Mouse (Mus musculus): ENCODE results near the gene Cmpk2. TPM values are rescaled to one million over a fixed set of nuclear protein-coding genes. Genes with fewer than 3 reads are reported as not detected.
A peak's percentile ranks its signal among the peaks of the same experiment; 100 is the strongest.
"Not testable (repeated sequence)": the region's sequence is repeated elsewhere in the genome, so short reads cannot be mapped to it uniquely, and the experiment has no call there.

The Cmpk2 gene
- polyA plus RNA-seq, 1 experiment from 2014 or later: 4.4 TPM

DNA sequence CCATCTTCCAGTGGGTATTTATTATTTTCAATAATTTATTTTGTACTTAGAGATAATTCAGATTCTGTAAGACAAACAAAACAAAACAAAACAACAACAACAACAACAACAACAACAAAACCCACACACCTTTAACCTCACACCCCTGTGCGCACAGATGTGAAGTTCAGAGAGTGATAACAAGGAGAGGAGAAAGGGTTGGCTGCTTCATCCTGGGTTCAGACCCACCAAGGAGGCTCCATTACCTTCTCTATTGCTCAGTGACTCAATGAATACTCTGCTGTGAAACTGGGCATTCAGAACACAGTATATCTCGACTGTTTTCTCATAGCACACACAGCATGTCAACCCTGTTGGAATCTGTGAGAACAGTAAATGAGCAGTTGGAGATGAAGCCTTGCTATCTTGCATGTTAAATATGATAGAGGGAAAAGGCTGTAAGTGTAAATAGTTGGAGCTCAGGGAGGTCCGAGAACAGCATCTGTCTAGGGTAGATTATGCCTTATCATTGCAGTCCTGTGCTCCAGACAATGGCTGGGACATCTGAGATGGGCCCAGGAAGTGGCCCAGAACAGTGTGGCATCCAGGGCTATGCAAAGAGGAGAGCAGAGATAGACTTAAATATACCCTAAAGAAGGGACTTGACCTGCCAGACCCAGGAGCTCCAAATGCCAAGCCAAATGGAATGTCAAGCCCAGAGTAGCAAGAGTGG is 3.9 kb downstream of the Cmpk2 start:
- no peaks in the 10 kb centered on the region for H3K27me3 ChIP-seq (ENCODE audit: control insufficient read depth, insufficient read depth, low read length)
- no peak overlapping the region for H3K9ac ChIP-seq (ENCODE audit: low read length)
- no peaks in the 10 kb centered on the region for H3K36me3 ChIP-seq (ENCODE audit: control insufficient read depth, insufficient read depth, low read length)
- WGBS: 83% methylated on average over 3 of the region's 3 CpGs
- ATAC-seq (ENCODE audit: insufficient read depth, low FRiP score): no peak; the same call in 1 of the 2 replicates
- H3K27ac ChIP-seq (ENCODE audit: low read length): no peak overlapping the region
- H3K4me1 ChIP-seq (ENCODE audit: control insufficient read depth, insufficient read depth, low read length): peaks cover 4% of the 10 kb centered on the region; the same call in 1 of the 2 replicates
- no peaks in the 10 kb centered on the region for H3K9me3 ChIP-seq (replicated peaks; ENCODE audit: control insufficient read depth, low read length)
- H3K4me2 ChIP-seq (ENCODE audit: low read depth, low read length): no peak overlapping the region
- no peak overlapping the region for H3K4me3 ChIP-seq (replicated peaks; ENCODE audit: low read length)

GRCm38 (mm10) chr12:26473746-26474145 is 4.7 kb downstream of the Cmpk2 start:
- no peak for ATAC-seq (ENCODE audit: insufficient read depth, low FRiP score)
- Histone ChIP-seq H3K4me2 (ENCODE audit: low read depth, low read length) (no peak overlapping the region), H3K4me3 (replicated peaks; ENCODE audit: low read length) (no peak overlapping the region), H3K4me1 (ENCODE audit: control insufficient read depth, insufficient read depth, low read length) (peaks cover 9% of the 10 kb centered on the region), H3K9me3 (replicated peaks; ENCODE audit: control insufficient read depth, low read length) (no peaks in the 10 kb centered on the region), H3K27me3 (ENCODE audit: control insufficient read depth, insufficient read depth, low read length) (no peaks in the 10 kb centered on the region), H3K9ac (ENCODE audit: low read length) (no peak overlapping the region), H3K27ac (ENCODE audit: low read length) (no peak overlapping the region), H3K36me3 (ENCODE audit: control insufficient read depth, insufficient read depth, low read length) (no peaks in the 10 kb centered on the region)
- WGBS: 83% methylated on average over 6 of the region's 6 CpGs

GRCm38 (mm10) chr12:26477198-26477597 is 8.2 kb downstream of the Cmpk2 start:
- no peak for ATAC-seq (ENCODE audit: insufficient read depth, low FRiP score)
- peaks cover 6% of the 10 kb centered on the region; the same call in 1 of the 2 replicates for H3K4me1 ChIP-seq (ENCODE audit: control insufficient read depth, insufficient read depth, low read length)
- H3K27ac ChIP-seq (ENCODE audit: low read length): no peak overlapping the region
- no peaks in the 10 kb centered on the region for H3K9me3 ChIP-seq (replicated peaks; ENCODE audit: control insufficient read depth, low read length)
- no peak overlapping the region for H3K4me2 ChIP-seq (ENCODE audit: low read depth, low read length)
- 93% methylated on average over 5 of the region's 5 CpGs for WGBS
- no peak overlapping the region for H3K9ac ChIP-seq (ENCODE audit: low read length)
- no peak overlapping the region for H3K4me3 ChIP-seq (replicated peaks; ENCODE audit: low read length)
- H3K27me3 ChIP-seq (ENCODE audit: control insufficient read depth, insufficient read depth, low read length): no peaks in the 10 kb centered on the region
- H3K36me3 ChIP-seq (ENCODE audit: control insufficient read depth, insufficient read depth, low read length): no peaks in the 10 kb centered on the region

GRCm38 (mm10) chr12:26478196-26479004 is 9.4 kb downstream of the Cmpk2 start:
- Histone ChIP-seq H3K4me3 (replicated peaks; ENCODE audit: low read length) (no peak overlapping the region), H3K4me2 (ENCODE audit: low read depth, low read length) (no peak overlapping the region), H3K36me3 (ENCODE audit: control insufficient read depth, insufficient read depth, low read length) (no peaks in the 10 kb centered on the region), H3K27ac (ENCODE audit: low read length) (no peak overlapping the region), H3K9me3 (replicated peaks; ENCODE audit: control insufficient read depth, low read length) (no peaks in the 10 kb centered on the region), H3K9ac (ENCODE audit: low read length) (no peak overlapping the region), H3K4me1 (ENCODE audit: control insufficient read depth, insufficient read depth, low read length) (peaks cover 6% of the 10 kb centered on the region; the same call in 1 of the 2 replicates), H3K27me3 (ENCODE audit: control insufficient read depth, insufficient read depth, low read length) (no peaks in the 10 kb centered on the region)
- ATAC-seq (ENCODE audit: insufficient read depth, low FRiP score): no peak
- WGBS: 72% methylated on average over 18 of the region's 18 CpGs

- H3K4me3 ChIP-seq (replicated peaks; ENCODE audit: low read length); H3K27me3 ChIP-seq (ENCODE audit: control insufficient read depth, insufficient read depth, low read length); H3K27ac ChIP-seq (ENCODE audit: low read length); H3K9me3 ChIP-seq (replicated peaks; ENCODE audit: control insufficient read depth, low read length); ATAC-seq (ENCODE audit: insufficient read depth, low FRiP score); H3K9ac ChIP-seq (ENCODE audit: low read length); H3K36me3 ChIP-seq (ENCODE audit: control insufficient read depth, insufficient read depth, low read length); H3K4me1 ChIP-seq (ENCODE audit: control insufficient read depth, insufficient read depth, low read length); H3K4me2 ChIP-seq (ENCODE audit: low read depth, low read length): not testable (repeated sequence)
- 90% methylated on average over 12 of the region's 12 CpGs for WGBS
Observed at GRCm38 (mm10) chr12:26485738-26486580, 17.0 kb downstream of the Cmpk2 start.

DNA sequence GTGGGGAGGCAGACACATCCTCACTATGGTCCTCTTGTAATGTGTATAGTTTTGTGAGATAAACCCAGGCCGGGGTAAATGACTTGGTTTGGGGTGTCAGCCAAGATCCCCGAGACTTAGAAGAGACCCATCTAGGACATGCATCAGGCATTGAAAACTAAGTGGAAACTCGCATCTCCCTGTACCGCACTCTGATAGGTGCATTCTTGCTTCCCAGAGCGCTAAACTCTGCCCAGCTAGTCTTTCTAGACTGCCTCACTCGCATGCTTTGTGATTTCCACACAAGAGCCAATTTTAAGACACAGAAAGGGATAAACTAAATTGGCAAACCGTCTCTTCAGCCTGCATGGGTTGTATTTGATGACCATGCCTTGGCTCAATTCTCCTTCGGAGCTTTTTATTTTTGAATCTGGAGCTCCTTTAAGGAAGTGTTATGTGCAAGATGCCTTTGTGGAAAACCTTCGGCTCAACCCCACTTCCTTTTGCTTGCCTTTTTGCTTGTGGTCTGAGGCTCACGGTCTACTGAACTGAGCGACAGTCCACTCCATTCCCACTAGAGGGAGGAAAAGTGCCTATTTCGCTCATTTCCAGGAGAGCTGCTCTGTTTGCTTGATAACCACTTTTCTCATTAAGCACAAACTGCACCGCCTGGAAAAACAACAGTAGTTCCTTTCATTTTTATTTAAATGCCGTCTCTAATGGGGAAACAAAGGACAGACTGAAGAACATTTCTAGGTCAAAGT is 19.0 kb downstream of the Cmpk2 start:
- H3K36me3 ChIP-seq (ENCODE audit: control insufficient read depth, insufficient read depth, low read length): no peaks in the 10 kb centered on the region
- 50% methylated on average over 14 of the region's 14 CpGs for WGBS
- no peaks in the 10 kb centered on the region for H3K4me1 ChIP-seq (ENCODE audit: control insufficient read depth, insufficient read depth, low read length)
- no peaks in the 10 kb centered on the region for H3K27me3 ChIP-seq (ENCODE audit: control insufficient read depth, insufficient read depth, low read length)
- no peak overlapping the region for H3K9ac ChIP-seq (ENCODE audit: low read length)
- no peak overlapping the region for H3K27ac ChIP-seq (ENCODE audit: low read length)
- no peak for ATAC-seq (ENCODE audit: insufficient read depth, low FRiP score)
- H3K4me3 ChIP-seq (replicated peaks; ENCODE audit: low read length): no peak overlapping the region
- H3K9me3 ChIP-seq (replicated peaks; ENCODE audit: control insufficient read depth, low read length): no peaks in the 10 kb centered on the region
- H3K4me2 ChIP-seq (ENCODE audit: low read depth, low read length): peak overlapping the region; percentile 19

DNA sequence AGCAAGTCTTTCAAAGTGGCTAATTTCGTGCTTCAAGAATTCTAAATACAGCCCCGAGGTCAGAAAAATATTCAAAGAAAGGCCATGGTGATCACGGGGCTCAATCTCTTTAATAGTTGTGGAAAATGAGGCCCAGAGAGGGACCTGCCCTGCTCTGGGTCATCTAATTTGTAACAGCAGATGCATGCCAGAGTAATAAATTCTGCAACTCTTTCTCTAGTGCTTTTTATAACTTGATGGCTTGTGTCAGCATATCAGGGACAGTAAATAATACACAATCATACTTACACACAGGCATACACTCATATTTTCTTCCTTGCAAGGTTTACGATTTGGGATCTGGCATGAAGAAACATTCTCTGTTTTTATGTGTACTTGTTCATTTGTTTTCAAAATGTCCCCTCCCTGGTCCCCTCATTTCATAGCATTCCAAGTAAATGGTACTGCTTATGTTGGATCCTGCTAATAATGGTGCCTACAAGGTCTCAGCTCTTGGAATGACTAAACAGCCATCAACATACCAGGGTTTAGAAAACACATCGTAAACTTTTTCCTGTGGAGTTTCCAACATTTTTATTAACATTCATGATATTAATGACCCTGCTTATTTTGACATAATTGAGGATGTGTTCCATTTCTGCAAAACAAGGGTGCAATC is 19.7 kb downstream of the Cmpk2 start:
- no peaks in the 10 kb centered on the region for H3K27me3 ChIP-seq (ENCODE audit: control insufficient read depth, insufficient read depth, low read length)
- no peaks in the 10 kb centered on the region for H3K36me3 ChIP-seq (ENCODE audit: control insufficient read depth, insufficient read depth, low read length)
- ATAC-seq (ENCODE audit: insufficient read depth, low FRiP score): no peak
- H3K4me3 ChIP-seq (replicated peaks; ENCODE audit: low read length): no peak overlapping the region
- 48% methylated on average over 5 of the region's 5 CpGs for WGBS
- peak overlapping the region; percentile 19 for H3K4me2 ChIP-seq (ENCODE audit: low read depth, low read length)
- no peaks in the 10 kb centered on the region for H3K4me1 ChIP-seq (ENCODE audit: control insufficient read depth, insufficient read depth, low read length)
- H3K9me3 ChIP-seq (replicated peaks; ENCODE audit: control insufficient read depth, low read length): no peaks in the 10 kb centered on the region
- no peak overlapping the region for H3K27ac ChIP-seq (ENCODE audit: low read length)
- H3K9ac ChIP-seq (ENCODE audit: low read length): no peak overlapping the region

GRCm38 (mm10) chr12:26489942-26490341 is 20.9 kb downstream of the Cmpk2 start:
- H3K9ac ChIP-seq (ENCODE audit: low read length): no peak overlapping the region
- 86% methylated on average over 1 of the region's 1 CpGs for WGBS

More at GRCm38 (mm10) chr12:26489942-26490341, 20.9 kb downstream of the Cmpk2 start:
- H3K9me3 ChIP-seq (replicated peaks; ENCODE audit: control insufficient read depth, low read length): no peaks in the 10 kb centered on the region
- ATAC-seq (ENCODE audit: insufficient read depth, low FRiP score): no peak
- no peaks in the 10 kb centered on the region for H3K36me3 ChIP-seq (ENCODE audit: control insufficient read depth, insufficient read depth, low read length)
- no peak overlapping the region for H3K27ac ChIP-seq (ENCODE audit: low read length)
- no peaks in the 10 kb centered on the region for H3K27me3 ChIP-seq (ENCODE audit: control insufficient read depth, insufficient read depth, low read length)
- H3K4me2 ChIP-seq (ENCODE audit: low read depth, low read length): no peak overlapping the region
- no peak overlapping the region for H3K4me3 ChIP-seq (replicated peaks; ENCODE audit: low read length)
- no peaks in the 10 kb centered on the region for H3K4me1 ChIP-seq (ENCODE audit: control insufficient read depth, insufficient read depth, low read length)
